Mouse (Mus musculus): ENCODE results near the gene Gabra6. TPM values are rescaled to one million over a fixed set of nuclear protein-coding genes. Genes with fewer than 3 reads are reported as not detected.

Gabra6 gene
- polyA plus RNA-seq (2016; fragmentation: Nextera tagmentation; extraction: Ambion mirVana): not detected in 2 replicates

GRCm38 (mm10) chr11:42320882-42321281 lies at the start of gene Gabra6:
Gene Gabra6 (minus strand): TSS chr11:42321072.
- no peaks in the 10 kb centered on the region for H3K27me3 ChIP-seq
- H3K4me2 ChIP-seq (replicated peaks): no peak within 1 kb of the TSS
- no peak within 1 kb of the TSS for H3K9ac ChIP-seq
- WGBS: 78% methylated on average over 5 of the region's 5 CpGs
- H3K4me3 ChIP-seq: no peak within 1 kb of the TSS
- ATAC-seq (ENCODE audit: low FRiP score): no peak
- no peaks in the 10 kb centered on the region for H3K9me3 ChIP-seq (replicated peaks)
- H3K27ac ChIP-seq: no peak within 1 kb of the TSS
- no peaks in the 10 kb centered on the region for H3K4me1 ChIP-seq
- H3K36me3 ChIP-seq: no peaks in the 10 kb centered on the region

GRCm38 (mm10) chr11:42365544-42365943 lies 44.7 kb upstream of the Gabra6 start:
- 86% methylated on average over 7 of the region's 7 CpGs for WGBS
- Histone ChIP-seq H3K27ac (no peak overlapping the region), H3K4me1 (no peaks in the 10 kb centered on the region), H3K27me3 (no peaks in the 10 kb centered on the region), H3K9me3 (replicated peaks) (no peaks in the 10 kb centered on the region), H3K4me2 (replicated peaks) (no peak overlapping the region), H3K4me3 (no peak overlapping the region), H3K36me3 (no peaks in the 10 kb centered on the region), H3K9ac (no peak overlapping the region)
- ATAC-seq (ENCODE audit: low FRiP score): no peak

- no peak overlapping the region for H3K4me3 ChIP-seq
- H3K27ac ChIP-seq: no peak overlapping the region
- 94% methylated on average over 3 of the region's 3 CpGs for WGBS
- no peaks in the 10 kb centered on the region for H3K9me3 ChIP-seq (replicated peaks)
- no peaks in the 10 kb centered on the region for H3K4me1 ChIP-seq
- no peaks in the 10 kb centered on the region for H3K27me3 ChIP-seq
- no peaks in the 10 kb centered on the region for H3K36me3 ChIP-seq
- ATAC-seq (ENCODE audit: low FRiP score): no peak
- H3K4me2 ChIP-seq (replicated peaks): no peak overlapping the region
- H3K9ac ChIP-seq: no peak overlapping the region
Measured at GRCm38 (mm10) chr11:42332121-42332520, 11.2 kb upstream of the Gabra6 start.

GRCm38 (mm10) chr11:42326262-42326661 lies 5.4 kb upstream of the Gabra6 start:
- Histone ChIP-seq H3K9ac (no peak overlapping the region), H3K9me3 (replicated peaks) (no peaks in the 10 kb centered on the region), H3K4me2 (replicated peaks) (no peak overlapping the region), H3K36me3 (no peaks in the 10 kb centered on the region), H3K27ac (no peak overlapping the region), H3K4me1 (no peaks in the 10 kb centered on the region), H3K4me3 (no peak overlapping the region), H3K27me3 (no peaks in the 10 kb centered on the region)
- WGBS: 85% methylated on average over 4 of the region's 4 CpGs
- ATAC-seq (ENCODE audit: low FRiP score): no peak

- H3K27me3 ChIP-seq: no peaks in the 10 kb centered on the region
- H3K9me3 ChIP-seq (replicated peaks): no peaks in the 10 kb centered on the region
- ATAC-seq (ENCODE audit: low FRiP score): no peak
- no peaks in the 10 kb centered on the region for H3K4me1 ChIP-seq
- H3K4me3 ChIP-seq: no peak overlapping the region
- no peak overlapping the region for H3K9ac ChIP-seq
- WGBS: 80% methylated on average over 3 of the region's 3 CpGs
- H3K4me2 ChIP-seq (replicated peaks): no peak overlapping the region
- no peaks in the 10 kb centered on the region for H3K36me3 ChIP-seq
- no peak overlapping the region for H3K27ac ChIP-seq
Measured at GRCm38 (mm10) chr11:42321560-42321959, 688 bp upstream of the Gabra6 start.

- Histone ChIP-seq H3K9ac (no peak overlapping the region), H3K4me1 (peaks cover 5% of the 10 kb centered on the region), H3K9me3 (replicated peaks) (no peaks in the 10 kb centered on the region), H3K27me3 (no peaks in the 10 kb centered on the region), H3K36me3 (no peaks in the 10 kb centered on the region), H3K4me2 (replicated peaks) (no peak overlapping the region), H3K4me3 (no peak overlapping the region), H3K27ac (no peak overlapping the region)
- no peak for ATAC-seq (ENCODE audit: low FRiP score)
- WGBS: 93% methylated on average over 3 of the region's 3 CpGs
Measured at GRCm38 (mm10) chr11:42319521-42319920, 1.4 kb downstream of the Gabra6 start.

- no peak for ATAC-seq (ENCODE audit: low FRiP score)
- WGBS: 88% methylated on average over 6 of the region's 6 CpGs
Measured at GRCm38 (mm10) chr11:42319101-42319500, 1.8 kb downstream of the Gabra6 start.

GRCm38 (mm10) chr11:42317985-42318384 lies 2.9 kb downstream of the Gabra6 start:
- Histone ChIP-seq H3K36me3 (no peaks in the 10 kb centered on the region), H3K27me3 (no peaks in the 10 kb centered on the region), H3K9ac (no peak overlapping the region), H3K9me3 (replicated peaks) (no peaks in the 10 kb centered on the region), H3K27ac (no peak overlapping the region), H3K4me1 (peaks cover 5% of the 10 kb centered on the region), H3K4me3 (no peak overlapping the region), H3K4me2 (replicated peaks) (no peak overlapping the region)
- 84% methylated on average over 3 of the region's 3 CpGs for WGBS
- no peak for ATAC-seq (ENCODE audit: low FRiP score)

More at GRCm38 (mm10) chr11:42319101-42319500, 1.8 kb downstream of the Gabra6 start:
- peaks cover 5% of the 10 kb centered on the region for H3K4me1 ChIP-seq
- no peak overlapping the region for H3K4me3 ChIP-seq
- no peaks in the 10 kb centered on the region for H3K27me3 ChIP-seq
- no peak overlapping the region for H3K27ac ChIP-seq
- no peaks in the 10 kb centered on the region for H3K36me3 ChIP-seq
- H3K9ac ChIP-seq: no peak overlapping the region
- H3K4me2 ChIP-seq (replicated peaks): no peak overlapping the region
- H3K9me3 ChIP-seq (replicated peaks): no peaks in the 10 kb centered on the region

- Histone ChIP-seq H3K27ac (no peak overlapping the region), H3K9me3 (replicated peaks) (no peaks in the 10 kb centered on the region), H3K9ac (no peak overlapping the region), H3K4me2 (replicated peaks) (peak overlapping the region; percentile 33), H3K4me3 (no peak overlapping the region), H3K4me1 (peaks cover 5% of the 10 kb centered on the region), H3K27me3 (no peaks in the 10 kb centered on the region), H3K36me3 (no peaks in the 10 kb centered on the region)
- peak; percentile 93 for ATAC-seq (ENCODE audit: low FRiP score)
- WGBS: 9% methylated on average over 6 of the region's 6 CpGs
Measured at GRCm38 (mm10) chr11:42314850-42315249, 6.0 kb downstream of the Gabra6 start.

- Histone ChIP-seq H3K4me3 (no peak overlapping the region), H3K27me3 (no peaks in the 10 kb centered on the region), H3K4me2 (replicated peaks) (no peak overlapping the region), H3K9ac (no peak overlapping the region), H3K9me3 (replicated peaks) (no peaks in the 10 kb centered on the region), H3K36me3 (no peaks in the 10 kb centered on the region), H3K4me1 (peaks cover 5% of the 10 kb centered on the region), H3K27ac (no peak overlapping the region)
- ATAC-seq (ENCODE audit: low FRiP score): no peak
- WGBS: 53% methylated on average over 1 of the region's 1 CpGs
Measured at GRCm38 (mm10) chr11:42310892-42311291, 10.0 kb downstream of the Gabra6 start.

- no peak overlapping the region for H3K9ac ChIP-seq
- 77% methylated on average over 2 of the region's 2 CpGs for WGBS
- no peak for ATAC-seq (ENCODE audit: low FRiP score)
Measured at GRCm38 (mm10) chr11:42309086-42309485, 11.8 kb downstream of the Gabra6 start.

GRCm38 (mm10) chr11:42306095-42306494 lies 14.8 kb downstream of the Gabra6 start:
- ATAC-seq (ENCODE audit: low FRiP score): no peak
- WGBS: 82% methylated on average over 1 of the region's 1 CpGs
- Histone ChIP-seq H3K9me3 (replicated peaks) (no peaks in the 10 kb centered on the region), H3K36me3 (no peaks in the 10 kb centered on the region), H3K27ac (no peak overlapping the region), H3K4me3 (no peak overlapping the region), H3K27me3 (no peaks in the 10 kb centered on the region), H3K9ac (no peak overlapping the region), H3K4me2 (replicated peaks) (no peak overlapping the region), H3K4me1 (no peaks in the 10 kb centered on the region)

More at GRCm38 (mm10) chr11:42309086-42309485, 11.8 kb downstream of the Gabra6 start:
- Histone ChIP-seq H3K4me3 (no peak overlapping the region), H3K36me3 (no peaks in the 10 kb centered on the region), H3K27ac (no peak overlapping the region), H3K4me2 (replicated peaks) (no peak overlapping the region), H3K27me3 (no peaks in the 10 kb centered on the region), H3K4me1 (no peaks in the 10 kb centered on the region), H3K9me3 (replicated peaks) (no peaks in the 10 kb centered on the region)

GRCm38 (mm10) chr11:42258978-42259377 lies 61.9 kb downstream of the Gabra6 start:
- 91% methylated on average over 3 of the region's 3 CpGs for WGBS
- Histone ChIP-seq H3K36me3 (no peaks in the 10 kb centered on the region), H3K4me3 (no peak overlapping the region), H3K27me3 (no peaks in the 10 kb centered on the region), H3K9me3 (replicated peaks) (no peaks in the 10 kb centered on the region), H3K27ac (no peak overlapping the region), H3K9ac (no peak overlapping the region), H3K4me2 (replicated peaks) (no peak overlapping the region), H3K4me1 (no peaks in the 10 kb centered on the region)
- no peak for ATAC-seq (ENCODE audit: low FRiP score)

All from hindbrain, embryonic 12.5 days (tissue).